Mouse (Mus musculus) limb, embryonic 14.5 days (tissue): Measurements from ENCODE around the gene Madcam1. TPM values are rescaled to one million over a fixed set of nuclear protein-coding genes. Genes with fewer than 3 reads are reported as not detected.

Experiments used
- ATAC-seq: fragments of 200-750 bp; cut with Nextera tagmentation; 2 replicates; pipeline ENCODE4 v1.8.0; 2017; ENCODE audit warnings: low read depth, moderate number of reproducible peaks, moderate TSS enrichment; ENCODE audit not compliant: low FRiP score
- DNase-seq: peaks from one replicate; pipeline ENCODE4 v3.0.0-alpha.2; 2015; ENCODE audit warnings: low spot score
- H3K27ac ChIP-seq: fragments of 300-500 bp; sonication (generic); replicated peaks from 2 replicates; pipeline ENCODE4 v1.5.1; 2014; ENCODE audit warnings: low read depth, mild to moderate bottlenecking, low read length, moderate library complexity, mixed read lengths
- H3K27me3 ChIP-seq: fragments of 300-500 bp; sonication (generic); 2 replicates; pipeline ENCODE4 v1.6.1; 2014; ENCODE audit warnings: low read length, mixed read lengths; ENCODE audit not compliant: control insufficient read depth, insufficient read depth
- H3K36me3 ChIP-seq: fragments of 300-500 bp; sonication (generic); 2 replicates; pipeline ENCODE4 v1.6.1; 2014; ENCODE audit warnings: mild to moderate bottlenecking, low read length, moderate library complexity, mixed read lengths; ENCODE audit not compliant: control insufficient read depth, insufficient read depth
- H3K4me1 ChIP-seq: fragments of 300-500 bp; sonication (generic); 2 replicates; pipeline ENCODE4 v1.6.1; 2014; ENCODE audit warnings: antibody characterized with exemption, low read length, mixed read lengths; ENCODE audit not compliant: control insufficient read depth, insufficient read depth
- H3K4me2 ChIP-seq: fragments of 300-500 bp; sonication (generic); replicated peaks from 2 replicates; pipeline ENCODE4 v1.6.1; 2014; ENCODE audit warnings: low read depth, mild to moderate bottlenecking, low read length, moderate library complexity; ENCODE audit not compliant: severe bottlenecking
- H3K4me3 ChIP-seq: fragments of 300-500 bp; sonication (generic); replicated peaks from 2 replicates; pipeline ENCODE4 v1.5.1; 2014; ENCODE audit warnings: low read length
- H3K9ac ChIP-seq: fragments of 300-500 bp; sonication (generic); 2 replicates; pipeline ENCODE4 v1.6.1; 2014; ENCODE audit warnings: mild to moderate bottlenecking, low read depth, low read length, moderate library complexity; ENCODE audit not compliant: severe bottlenecking
- H3K9me3 ChIP-seq: fragments of 300-500 bp; sonication (generic); 2 replicates; pipeline ENCODE4 v1.6.1; 2016; ENCODE audit warnings: low read length; ENCODE audit not compliant: control insufficient read depth
- POLR2A ChIP-seq: fragments of 200-500 bp; IDR thresholded peaks from 2 replicates; pipeline ENCODE4 v1.8.0; 2012; ENCODE audit warnings: inconsistent platforms, mild to moderate bottlenecking, moderate library complexity, borderline replicate concordance; ENCODE audit not compliant: insufficient read depth, insufficient read length; ENCODE audit errors: extremely low read depth
- WGBS: fragments of 180-500 bp; shearing (Covaris S2); extraction: QIAGEN DNeasy Blood & Tissue Kit; methylation state at CpG from one replicate; pipeline ENCODE4 v1.1.7; 2014; 5-methylcytosine and 5-hydroxymethylcytosine counted together
- polyA plus RNA-seq, 2 experiments: library from polyadenylated mRNA; depleted of rRNA in 1 of 2; stranded (reverse) in 1 of 2; unstranded in 1 of 2; fragments of >200 nt; fragmentation: Nextera tagmentation in 1 of 2; extraction: Ambion mirVana in 1 of 2; gene quantifications; 2 replicates each; pipeline versions ENCODE4 v1.2.1 to v1.2.3; 2012 to 2014

The Madcam1 gene
- polyA plus RNA-seq, 2 experiments = 5.0 to 8.2 TPM

DNA sequence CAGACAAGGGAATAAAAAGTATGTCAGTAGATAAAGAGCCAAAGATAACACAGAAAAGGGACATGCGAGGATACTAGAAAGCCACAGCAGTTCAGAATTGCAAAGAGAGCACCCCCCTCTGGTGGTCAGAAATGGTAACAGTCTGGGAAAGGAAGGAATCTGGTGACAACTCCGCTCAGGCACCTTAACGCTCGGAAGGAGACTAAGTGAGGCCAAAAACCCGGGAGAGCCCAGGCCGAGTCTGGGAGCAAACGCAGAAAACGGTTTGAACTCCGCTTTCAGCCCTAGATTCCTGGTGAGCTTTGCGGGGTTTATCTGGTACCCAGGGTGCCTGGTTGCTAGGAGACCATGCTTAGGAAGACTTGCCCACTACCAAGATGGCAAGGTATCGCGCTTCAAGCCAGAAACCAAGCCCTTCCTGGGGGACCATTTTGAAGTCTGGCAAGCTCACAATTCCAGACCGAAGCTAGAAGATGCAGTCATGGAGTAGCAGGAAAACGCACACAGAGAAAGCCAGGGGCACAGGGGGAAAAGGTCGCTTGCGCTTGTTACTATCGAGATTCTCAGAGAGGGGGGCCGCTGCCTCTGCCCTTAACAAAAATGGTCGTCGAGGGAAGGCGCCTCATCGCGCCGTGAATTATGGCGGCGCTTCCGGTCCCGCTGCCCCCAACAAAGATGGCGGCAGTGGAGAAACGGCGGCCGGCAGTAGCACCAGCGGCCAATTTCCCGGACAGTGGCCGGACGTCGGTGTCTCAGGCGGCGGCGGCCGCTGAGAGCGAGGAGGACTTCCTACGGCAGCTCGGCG lies 4.6 kb downstream of the Madcam1 start, which contains the start of gene Tpgs1:
Gene Tpgs1 (plus strand): TSS at position 599 of the 805 bp plus-strand sequence.
- Histone ChIP-seq H3K27ac (peak within 1 kb of the TSS; percentile 90), H3K36me3 (peaks cover 4% of the 10 kb centered on the region; the same call in 1 of the 2 replicates), H3K4me2 (peak within 1 kb of the TSS; percentile 93), H3K9ac (peak within 1 kb of the TSS; percentile 90), H3K27me3 (no peaks in the 10 kb centered on the region), H3K4me1 (peaks cover 6% of the 10 kb centered on the region), H3K9me3 (no peaks in the 10 kb centered on the region), H3K4me3 (peak within 1 kb of the TSS; percentile 100)
- DNase-seq (peak; percentile 92), ATAC-seq (peak; percentile 86)
- 0 out of 2 replicates have a peak, but pooled peaks have one; percentile 52 for TF ChIP-seq POLR2A
- WGBS = 2% methylated on average over 45 of the region's 45 CpGs

DNA sequence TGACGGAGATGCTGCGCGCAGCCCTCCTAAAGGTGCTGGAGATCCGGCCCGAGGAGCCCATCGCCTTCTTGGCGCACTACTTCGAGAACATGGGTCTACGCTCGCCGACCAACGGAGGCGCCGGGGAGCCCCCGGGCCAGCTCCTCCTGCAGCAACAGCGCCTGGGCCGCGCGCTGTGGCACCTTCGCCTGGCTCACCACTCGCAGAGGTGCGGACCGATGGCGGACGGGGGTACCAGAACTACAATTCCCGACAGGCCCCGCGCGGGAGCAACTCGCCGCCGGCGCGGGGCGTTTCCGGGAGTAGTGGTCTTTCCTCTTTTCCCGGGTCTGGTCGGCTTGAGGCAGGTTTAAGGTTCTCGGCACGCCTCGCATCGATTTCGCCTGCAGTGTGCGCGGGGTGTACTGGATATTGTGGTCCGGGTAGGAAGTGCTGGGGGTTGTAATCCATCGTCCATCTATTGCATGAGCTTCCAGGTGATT lies 5.3 kb downstream of the Madcam1 start:
- H3K9me3 ChIP-seq = no peaks in the 10 kb centered on the region
- peak overlapping the region; percentile 93 for H3K4me2 ChIP-seq
- ATAC-seq = peak; percentile 76
- peak overlapping the region; percentile 100 for H3K4me3 ChIP-seq
- peaks cover 6% of the 10 kb centered on the region for H3K4me1 ChIP-seq
- peak; percentile 84 for DNase-seq
- peaks cover 4% of the 10 kb centered on the region; the same call in 1 of the 2 replicates for H3K36me3 ChIP-seq
- H3K27me3 ChIP-seq = no peaks in the 10 kb centered on the region
- WGBS = under 1% methylated on average over 45 of the region's 47 CpGs
- H3K27ac ChIP-seq = peak overlapping the region; percentile 90
- TF ChIP-seq POLR2A = no peak
- H3K9ac ChIP-seq = peak overlapping the region; percentile 90

- Histone ChIP-seq H3K4me3 (peak overlapping the region; percentile 100), H3K9ac (peak overlapping the region; percentile 90), H3K4me2 (peak overlapping the region; percentile 93), H3K27ac (peak overlapping the region; percentile 90), H3K4me1 (peaks cover 6% of the 10 kb centered on the region), H3K9me3 (no peaks in the 10 kb centered on the region), H3K36me3 (peaks cover 5% of the 10 kb centered on the region; the same call in 1 of the 2 replicates), H3K27me3 (no peaks in the 10 kb centered on the region)
- ATAC-seq = no peak
- no peak for TF ChIP-seq POLR2A
- 33% methylated on average over 15 of the region's 15 CpGs for WGBS
- DNase-seq = no peak
Measured at GRCm38 (mm10) chr10:79670071-79670888, 5.9 kb downstream of the Madcam1 start.

GRCm38 (mm10) chr10:79671396-79672087 lies 7.2 kb downstream of the Madcam1 start:
- Histone ChIP-seq H3K9ac (no peak overlapping the region), H3K4me3 (no peak overlapping the region), H3K36me3 (peaks cover 12% of the 10 kb centered on the region; the same call in 1 of the 2 replicates), H3K4me2 (no peak overlapping the region), H3K4me1 (peaks cover 6% of the 10 kb centered on the region), H3K27ac (no peak overlapping the region), H3K27me3 (no peaks in the 10 kb centered on the region), H3K9me3 (no peaks in the 10 kb centered on the region)
- ATAC-seq (no peak), DNase-seq (no peak)
- 55% methylated on average over 6 of the region's 6 CpGs for WGBS
- no peak for TF ChIP-seq POLR2A
